Mouse (Mus musculus) liver, embryonic 16.5 days (tissue): ENCODE measurements at regions not wholly inside any gene's neighbourhood (a gene's known extent, or its start where the extent isn't known, plus 50 kb on each side); places are given as distances from the start of the nearest gene placed in this dataset.

Source experiments
- ATAC-seq: fragments of 200-750 bp; cut with Nextera tagmentation; 2 replicates; pipeline ENCODE4 v1.8.0; 2017; ENCODE audit warnings: low read depth, mild to moderate bottlenecking, moderate number of reproducible peaks, moderate library complexity
- H3K27ac ChIP-seq: fragments of 300-500 bp; sonication (generic); 2 replicates; pipeline ENCODE4 v1.5.1; 2014; ENCODE audit warnings: mild to moderate bottlenecking, low read length
- H3K27me3 ChIP-seq: fragments of 300-500 bp; sonication (generic); 2 replicates; pipeline ENCODE4 v1.6.1; 2014; ENCODE audit warnings: low read depth, low read length, mixed read lengths; ENCODE audit not compliant: control insufficient read depth, insufficient read depth
- H3K36me3 ChIP-seq: fragments of 300-500 bp; sonication (generic); 2 replicates; pipeline ENCODE4 v1.6.1; 2014; ENCODE audit warnings: mild to moderate bottlenecking; ENCODE audit not compliant: control insufficient read depth, insufficient read depth
- H3K4me1 ChIP-seq: fragments of 300-500 bp; sonication (generic); 2 replicates; pipeline ENCODE4 v1.6.1; 2014; ENCODE audit warnings: low read depth, low read length, mixed read lengths; ENCODE audit not compliant: control insufficient read depth
- H3K4me2 ChIP-seq: fragments of 300-500 bp; sonication (generic); 2 replicates; pipeline ENCODE4 v1.6.1; 2014; ENCODE audit warnings: low read depth, low read length, mixed read lengths
- H3K4me3 ChIP-seq: fragments of 300-500 bp; sonication (generic); 2 replicates; pipeline ENCODE4 v1.5.1; 2014; ENCODE audit warnings: low read depth, mild to moderate bottlenecking, low read length
- H3K9ac ChIP-seq: fragments of 300-500 bp; sonication (generic); 2 replicates; pipeline ENCODE4 v1.6.1; 2014; ENCODE audit warnings: low read depth, low read length
- H3K9me3 ChIP-seq: fragments of 300-500 bp; sonication (generic); replicated peaks from 2 replicates; pipeline ENCODE4 v1.6.1; 2016; ENCODE audit warnings: low read length; ENCODE audit not compliant: control insufficient read depth
- WGBS: fragments of 180-500 bp; shearing (Covaris S2); extraction: QIAGEN DNeasy Blood & Tissue Kit; methylation state at CpG from one replicate; pipeline ENCODE4 v1.1.7; 2014; ENCODE audit not compliant: insufficient replicate concordance; 5-methylcytosine and 5-hydroxymethylcytosine counted together

- no peaks in the 10 kb centered on the region for H3K9me3 ChIP-seq
- H3K27ac ChIP-seq: no peak overlapping the region
- H3K36me3 ChIP-seq: no peaks in the 10 kb centered on the region
- WGBS: 56% methylated on average over 15 of the region's 15 CpGs
- no peak overlapping the region for H3K4me2 ChIP-seq
- no peak overlapping the region for H3K4me3 ChIP-seq
- H3K9ac ChIP-seq: no peak overlapping the region
- H3K4me1 ChIP-seq: no peaks in the 10 kb centered on the region
- ATAC-seq: no peak
- H3K27me3 ChIP-seq: no peaks in the 10 kb centered on the region
Observed at GRCm38 (mm10) chr10:117530007-117530858, 99.1 kb upstream of the Cpm start.

- ATAC-seq: no peak
- Histone ChIP-seq H3K4me2 (no peak overlapping the region), H3K27ac (no peak overlapping the region), H3K36me3 (no peaks in the 10 kb centered on the region), H3K4me3 (no peak overlapping the region), H3K27me3 (no peaks in the 10 kb centered on the region), H3K9me3 (no peaks in the 10 kb centered on the region), H3K9ac (no peak overlapping the region), H3K4me1 (no peaks in the 10 kb centered on the region)
- WGBS: 73% methylated on average over 7 of the region's 7 CpGs
Observed at GRCm38 (mm10) chr10:117529269-117530006, 99.9 kb upstream of the Cpm start.

DNA sequence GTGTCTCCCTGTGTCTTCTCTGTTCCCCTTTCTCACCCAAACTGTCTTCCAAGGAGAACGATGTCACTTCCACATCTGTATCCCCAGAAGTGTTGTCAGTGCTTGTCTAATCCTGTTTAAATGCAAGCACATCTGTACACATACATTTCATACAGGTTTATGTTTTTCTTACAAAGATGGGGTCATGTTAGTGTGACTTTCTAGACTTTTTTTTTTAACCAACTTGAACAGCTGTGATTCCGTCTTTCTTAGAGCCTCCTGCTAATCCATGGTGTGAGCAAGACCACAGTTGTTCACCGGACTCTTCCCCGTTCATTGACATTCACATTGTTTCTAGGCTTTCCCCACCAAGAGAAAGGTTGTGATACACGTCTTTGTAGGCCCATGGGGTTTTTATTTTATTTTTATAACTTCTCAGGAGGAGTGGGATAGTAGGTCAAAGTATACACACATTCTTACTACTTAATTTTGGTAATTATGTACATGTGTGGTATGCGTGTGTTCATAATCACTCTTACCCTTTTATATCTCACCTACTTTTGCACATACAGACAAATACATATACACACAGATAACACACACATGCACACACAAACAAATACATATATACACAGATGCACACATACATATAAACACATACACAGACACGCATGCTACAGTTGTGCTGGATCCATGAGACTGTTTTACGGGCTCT is 100.6 kb upstream of the Cpm start:
- no peak overlapping the region for H3K4me3 ChIP-seq
- no peaks in the 10 kb centered on the region for H3K36me3 ChIP-seq
- H3K27ac ChIP-seq: no peak overlapping the region
- 68% methylated on average over 8 of the region's 8 CpGs for WGBS
- no peaks in the 10 kb centered on the region for H3K9me3 ChIP-seq
- no peak for ATAC-seq
- H3K4me1 ChIP-seq: no peaks in the 10 kb centered on the region
- H3K27me3 ChIP-seq: no peaks in the 10 kb centered on the region
- H3K4me2 ChIP-seq: no peak overlapping the region
- no peak overlapping the region for H3K9ac ChIP-seq

DNA sequence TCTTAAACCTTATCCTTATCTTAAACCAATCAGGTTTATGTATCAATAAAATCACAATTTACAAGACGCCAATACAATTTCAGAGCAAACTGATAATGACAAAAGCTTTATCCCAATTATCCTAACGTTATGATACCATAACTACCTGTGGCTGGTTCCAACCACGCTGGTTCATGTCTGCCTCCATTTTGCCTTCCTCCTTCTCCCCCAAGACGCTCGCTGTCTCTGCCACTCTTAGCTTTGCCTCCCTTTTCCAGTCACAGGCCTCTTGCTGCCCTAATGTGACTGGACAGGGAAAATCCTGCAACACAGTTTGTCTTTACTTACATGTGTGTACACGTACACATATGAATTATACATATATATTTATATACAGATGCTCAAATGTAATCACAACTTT is 101.3 kb upstream of the Cpm start:
- ATAC-seq: no peak
- H3K4me3 ChIP-seq: no peak overlapping the region
- H3K27me3 ChIP-seq: no peaks in the 10 kb centered on the region
- H3K4me2 ChIP-seq: no peak overlapping the region
- H3K27ac ChIP-seq: no peak overlapping the region
- H3K4me1 ChIP-seq: no peaks in the 10 kb centered on the region
- H3K36me3 ChIP-seq: no peaks in the 10 kb centered on the region
- no peak overlapping the region for H3K9ac ChIP-seq
- H3K9me3 ChIP-seq: no peaks in the 10 kb centered on the region
- WGBS: 60% methylated on average over 6 of the region's 6 CpGs

- no peak for ATAC-seq
Observed at GRCm38 (mm10) chr10:117527243-117527642, 102.1 kb upstream of the Cpm start.

DNA sequence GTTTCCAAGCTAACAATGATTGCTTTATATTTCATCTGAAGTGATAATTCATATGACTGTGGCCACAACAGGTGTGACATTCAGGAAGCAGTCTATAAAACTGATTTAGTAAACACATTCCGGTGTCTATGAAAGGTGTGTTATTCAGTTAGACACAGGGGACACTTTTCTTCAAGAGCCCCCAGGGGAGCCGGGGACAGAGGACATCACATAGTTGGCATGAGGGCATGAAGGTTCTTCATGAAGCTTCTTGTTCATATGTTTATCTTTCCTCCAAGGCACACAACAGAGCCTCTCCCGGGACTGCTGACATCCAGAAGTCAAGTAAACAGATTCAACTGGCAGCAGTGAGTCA is 102.5 kb upstream of the Cpm start:
- Histone ChIP-seq H3K4me1 (no peaks in the 10 kb centered on the region), H3K4me3 (no peak overlapping the region), H3K9me3 (no peaks in the 10 kb centered on the region), H3K4me2 (no peak overlapping the region), H3K36me3 (no peaks in the 10 kb centered on the region), H3K27ac (no peak overlapping the region), H3K27me3 (no peaks in the 10 kb centered on the region), H3K9ac (no peak overlapping the region)
- ATAC-seq: no peak
- WGBS: 64% methylated on average over 3 of the region's 3 CpGs

More at GRCm38 (mm10) chr10:117527243-117527642, 102.1 kb upstream of the Cpm start:
- Histone ChIP-seq H3K4me1 (no peaks in the 10 kb centered on the region), H3K9ac (no peak overlapping the region), H3K27ac (no peak overlapping the region), H3K36me3 (no peaks in the 10 kb centered on the region), H3K27me3 (no peaks in the 10 kb centered on the region), H3K9me3 (no peaks in the 10 kb centered on the region), H3K4me2 (no peak overlapping the region), H3K4me3 (no peak overlapping the region)
- 72% methylated on average over 5 of the region's 5 CpGs for WGBS

GRCm38 (mm10) chr10:117526008-117526833 is 103.1 kb upstream of the Cpm start:
- 57% methylated on average over 16 of the region's 16 CpGs for WGBS
- H3K4me3 ChIP-seq: no peak overlapping the region
- H3K27me3 ChIP-seq: no peaks in the 10 kb centered on the region
- H3K4me1 ChIP-seq: no peaks in the 10 kb centered on the region
- H3K27ac ChIP-seq: no peak overlapping the region
- no peak overlapping the region for H3K4me2 ChIP-seq
- H3K9ac ChIP-seq: no peak overlapping the region
- H3K9me3 ChIP-seq: no peaks in the 10 kb centered on the region
- no peaks in the 10 kb centered on the region for H3K36me3 ChIP-seq
- no peak for ATAC-seq

DNA sequence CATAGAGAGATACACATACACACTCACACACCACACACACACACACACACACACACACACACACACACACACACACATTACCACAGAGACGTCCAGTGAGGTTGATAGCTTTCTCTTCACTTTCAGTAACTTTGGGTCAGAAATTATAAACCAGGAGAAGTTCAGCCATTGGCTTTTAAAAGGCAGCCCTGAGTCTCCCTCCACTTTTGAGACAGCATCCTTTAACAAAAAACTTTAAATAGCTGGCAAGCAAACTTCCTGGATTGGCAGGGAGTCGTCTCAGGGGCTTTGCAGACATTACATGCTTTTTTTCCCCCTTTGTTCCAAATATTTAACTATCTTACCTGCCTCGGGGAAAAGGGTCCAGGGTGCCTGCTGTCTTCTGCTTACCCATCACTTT is 103.7 kb upstream of the Cpm start:
- Histone ChIP-seq H3K36me3 (no peaks in the 10 kb centered on the region), H3K4me2 (no peak overlapping the region), H3K27me3 (no peaks in the 10 kb centered on the region), H3K4me3 (no peak overlapping the region), H3K9me3 (no peaks in the 10 kb centered on the region), H3K4me1 (no peaks in the 10 kb centered on the region), H3K27ac (no peak overlapping the region), H3K9ac (no peak overlapping the region)
- whole genome bisulfite sequencing: 34% methylated on average over 3 of the region's 3 CpGs
- no peak for ATAC-seq
